33 mouse cellular contexts compared by ENCODE assay signal in genomic region chr1:166077052-166077735, GRCm38 (mm10). TPM values are rescaled to one million over a fixed set of nuclear protein-coding genes. Genes with fewer than 3 reads are reported as not detected.
"Had no signal": no experiment of that assay in that cellular context is flagged by ENCODE, and none has a peak within 500 bp of the region (broad histone marks: within the 10 kb centered on the region; RNA-seq: fewer than 3 reads in every experiment).

No protein-coding gene starts in this region.

- DNase-seq: forebrain, postnatal 0 days; gastrocnemius, postnatal 14 days; gastrocnemius, postnatal 36 days; heart, adult 18-20 months; heart, postnatal 14 days; heart, postnatal 36 days; kidney, adult 18-20 months; kidney, adult 8-10 months; kidney, postnatal 10 days; kidney, postnatal 25 days; kidney, postnatal 4 days; layer of hippocampus, adult 9-11 months; layer of hippocampus, postnatal 36 days; left cerebral cortex, postnatal 4 days had no signal

- H3K4me2 ChIP-seq: heart, embryonic 12.5 days; hindbrain, embryonic 13.5 days; hindbrain, embryonic 15.5 days; limb, embryonic 13.5 days; limb, embryonic 15.5 days; liver, embryonic 12.5 days had no signal

- H3K4me1 ChIP-seq: heart, embryonic 10.5 days; heart, embryonic 12.5 days; hindbrain, embryonic 13.5 days; hindbrain, embryonic 15.5 days; limb, embryonic 13.5 days; limb, embryonic 15.5 days; liver, embryonic 12.5 days had no signal

- H3K9me3 ChIP-seq: heart, embryonic 10.5 days; heart, embryonic 12.5 days; hindbrain, embryonic 13.5 days; hindbrain, embryonic 15.5 days; limb, embryonic 13.5 days; limb, embryonic 15.5 days; liver, embryonic 12.5 days had no signal

- H3K36me3 ChIP-seq: heart, embryonic 10.5 days; heart, embryonic 12.5 days; hindbrain, embryonic 13.5 days; hindbrain, embryonic 15.5 days; limb, embryonic 13.5 days; limb, embryonic 15.5 days; liver, embryonic 12.5 days had no signal

- H3K9ac ChIP-seq: forebrain, postnatal 0 days; heart, embryonic 12.5 days; hindbrain, embryonic 13.5 days; hindbrain, embryonic 15.5 days; limb, embryonic 13.5 days; limb, embryonic 15.5 days; liver, embryonic 12.5 days; liver, embryonic 14.5 days had no signal

- H3K27me3 ChIP-seq: heart, embryonic 12.5 days; hindbrain, embryonic 13.5 days; hindbrain, embryonic 15.5 days; limb, embryonic 13.5 days; limb, embryonic 15.5 days; liver, embryonic 12.5 days had no signal

- H3K4me3 ChIP-seq: heart, embryonic 10.5 days; heart, embryonic 12.5 days; hindbrain, embryonic 13.5 days; hindbrain, embryonic 15.5 days; limb, embryonic 13.5 days; limb, embryonic 15.5 days; liver, embryonic 12.5 days had no signal

- ATAC-seq: forebrain, postnatal 0 days; hindbrain, postnatal 0 days; liver, embryonic 12.5 days had no signal

- H3K27ac ChIP-seq: heart, embryonic 10.5 days; hindbrain, embryonic 13.5 days; hindbrain, embryonic 15.5 days; hindbrain, postnatal 0 days; limb, embryonic 13.5 days; limb, embryonic 15.5 days; liver, embryonic 12.5 days; liver, embryonic 14.5 days had no signal

RNA-seq across cellular contexts. Expression of gene Dusp27, which starts 50.5 kb away (rescaled TPM):
- total RNA-seq: hematopoietic stem cell, adult 5-6 weeks; layer of hippocampus, postnatal 36 days had no signal

RNA-seq across cellular contexts. Expression of gene Gpa33, which starts 52.8 kb away (rescaled TPM):
- total RNA-seq: gastrocnemius, adult 18-20 months; gastrocnemius, adult 8-10 months; gastrocnemius, postnatal 14 days; gastrocnemius, postnatal 36 days; heart, adult 18-20 months; heart, adult 8-10 months; heart, postnatal 14 days; heart, postnatal 36 days; hematopoietic stem cell, adult 5-6 weeks; hindbrain, postnatal 0 days; layer of hippocampus, adult 18-20 months; layer of hippocampus, postnatal 14 days; layer of hippocampus, postnatal 36 days; left cerebral cortex, adult 18-20 months; left cerebral cortex, adult 8-10 months; left cerebral cortex, postnatal 10 days; left cerebral cortex, postnatal 25 days; left cerebral cortex, postnatal 4 days had no signal
- polyA plus RNA-seq: hindbrain, embryonic 15.5 days; liver, embryonic 12.5 days had no signal
